Mouse (Mus musculus) CH12.LX (cell line): Measurements from ENCODE around the gene Ppp2r3a.

ENCODE experiments used
- CTCF ChIP-seq, 2 experiments: IDR thresholded peaks in 1 of 2; conservative IDR thresholded peaks in 1 of 2; 2 replicates each; pipeline ENCODE4 v1.5.1; 2011 to 2012; ENCODE audit warnings: low read depth in 2 of 2, low read length in 2 of 2, improper control_type of control experiment in 1 of 2, inconsistent platforms in 1 of 2, mild to moderate bottlenecking in 1 of 2, moderate library complexity in 1 of 2
- NELFE ChIP-seq: IDR thresholded peaks from 2 replicates; pipeline ENCODE4 v1.6.1; 2011; ENCODE audit warnings: low read depth, low read length, improper control_type of control experiment
- UBTF ChIP-seq: IDR thresholded peaks from 2 replicates; pipeline ENCODE4 v1.6.1; 2012; ENCODE audit warnings: low read depth, mild to moderate bottlenecking, inconsistent platforms, low read length, improper control_type of control experiment, moderate library complexity

- TF ChIP-seq NELFE (no peak), UBTF (no peak), CTCF (conservative IDR thresholded peaks at IDR 0.05 in 1 of 2, IDR thresholded peaks at IDR 0.05 in 1 of 2; ENCODE audit: low read depth in 2 of 2, low read length in 2 of 2) (no peak)
Observed at GRCm38 (mm10) chr9:101266043-101266442, 14.4 kb upstream of the Ppp2r3a start.
